Mouse (Mus musculus) lung, adult 2 months (tissue): ENCODE data around the gene Nfe2l1.

Experiments used
- CTCF ChIP-seq: fragments of 200-500 bp; IDR thresholded peaks from 2 replicates; pipeline ENCODE4 v1.5.1; 2011; ENCODE audit warnings: mild to moderate bottlenecking, low read length, control low read depth; ENCODE audit not compliant: insufficient read depth
- POLR2A ChIP-seq: fragments of 200-500 bp; IDR thresholded peaks from 2 replicates; pipeline ENCODE4 v1.6.1; 2011; ENCODE audit warnings: low read depth, mild to moderate bottlenecking, control low read depth, low read length, borderline replicate concordance; ENCODE audit errors: extremely low read depth

DNA sequence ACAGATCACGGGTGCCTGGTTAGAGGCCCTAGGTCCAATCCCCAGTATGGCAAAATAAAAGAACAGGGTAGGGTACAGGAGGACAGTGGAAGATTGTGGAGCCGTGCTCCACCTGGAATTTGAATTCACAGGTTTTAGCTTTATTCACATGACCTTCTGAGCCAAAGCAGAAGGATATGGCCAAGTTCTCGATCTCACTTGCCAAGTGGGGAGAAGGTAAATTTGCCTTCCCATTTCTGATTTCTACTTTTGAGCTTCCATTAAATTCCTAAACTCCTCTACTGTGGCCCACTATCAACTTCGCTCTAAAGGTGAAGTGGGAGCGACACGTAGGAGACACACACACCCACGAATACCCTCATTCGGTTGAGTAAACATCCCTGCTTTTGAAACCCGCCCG lies 887 bp downstream of the Nfe2l1 start:
- TF ChIP-seq CTCF = no peak
- TF ChIP-seq POLR2A = no peak
